Mouse (Mus musculus): ENCODE results near the gene Tspan13. TPM values are rescaled to one million over a fixed set of nuclear protein-coding genes. Genes with fewer than 3 reads are reported as not detected.

Tspan13 gene
- polyA plus RNA-seq, 1 experiment from 2014 or later = 378 TPM

- Histone ChIP-seq H3K27me3 (replicated peaks; ENCODE audit: control insufficient read depth, insufficient read depth, low read length) (no peaks in the 10 kb centered on the region), H3K9ac (ENCODE audit: low read depth, low read length) (no peak overlapping the region), H3K27ac (ENCODE audit: low read depth, low read length) (no peak overlapping the region), H3K4me1 (ENCODE audit: control insufficient read depth, insufficient read depth, low read depth, low read length) (no peaks in the 10 kb centered on the region), H3K36me3 (ENCODE audit: control insufficient read depth, insufficient read depth, low read length) (0 out of 2 replicates have a peak, but pooled peaks cover 2% of the 10 kb centered on the region), H3K9me3 (ENCODE audit: control insufficient read depth, low read length) (no peaks in the 10 kb centered on the region), H3K4me2 (ENCODE audit: low read length) (no peak overlapping the region), H3K4me3 (ENCODE audit: low read length) (no peak overlapping the region)
- ATAC-seq = no peak
- WGBS = 87% methylated on average over 4 of the region's 4 CpGs
Measured at GRCm38 (mm10) chr12:36026126-36026525, 16.2 kb downstream of the Tspan13 start.

GRCm38 (mm10) chr12:36020710-36021109, 21.6 kb downstream of the Tspan13 start:
- Histone ChIP-seq H3K4me3 (ENCODE audit: low read length) (no peak overlapping the region), H3K9me3 (ENCODE audit: control insufficient read depth, low read length) (no peaks in the 10 kb centered on the region), H3K4me1 (ENCODE audit: control insufficient read depth, insufficient read depth, low read depth, low read length) (no peaks in the 10 kb centered on the region), H3K4me2 (ENCODE audit: low read length) (no peak overlapping the region), H3K27ac (ENCODE audit: low read depth, low read length) (no peak overlapping the region), H3K27me3 (replicated peaks; ENCODE audit: control insufficient read depth, insufficient read depth, low read length) (no peaks in the 10 kb centered on the region), H3K36me3 (ENCODE audit: control insufficient read depth, insufficient read depth, low read length) (peaks cover 21% of the 10 kb centered on the region), H3K9ac (ENCODE audit: low read depth, low read length) (no peak overlapping the region)
- no peak for ATAC-seq
- 85% methylated on average over 2 of the region's 2 CpGs for WGBS

- Histone ChIP-seq H3K4me2 (ENCODE audit: low read length) (no peak overlapping the region), H3K9ac (ENCODE audit: low read depth, low read length) (no peak overlapping the region), H3K4me3 (ENCODE audit: low read length) (no peak overlapping the region), H3K36me3 (ENCODE audit: control insufficient read depth, insufficient read depth, low read length) (peaks cover 23% of the 10 kb centered on the region), H3K27me3 (replicated peaks; ENCODE audit: control insufficient read depth, insufficient read depth, low read length) (no peaks in the 10 kb centered on the region), H3K27ac (ENCODE audit: low read depth, low read length) (no peak overlapping the region), H3K4me1 (ENCODE audit: control insufficient read depth, insufficient read depth, low read depth, low read length) (no peaks in the 10 kb centered on the region), H3K9me3 (ENCODE audit: control insufficient read depth, low read length) (no peaks in the 10 kb centered on the region)
- no peak for ATAC-seq
- 88% methylated on average over 3 of the region's 3 CpGs for WGBS
Measured at GRCm38 (mm10) chr12:36020081-36020480, 22.2 kb downstream of the Tspan13 start.

- no peaks in the 10 kb centered on the region for H3K27me3 ChIP-seq (replicated peaks; ENCODE audit: control insufficient read depth, insufficient read depth, low read length)
- no peak overlapping the region for H3K9ac ChIP-seq (ENCODE audit: low read depth, low read length)
- no peaks in the 10 kb centered on the region for H3K4me1 ChIP-seq (ENCODE audit: control insufficient read depth, insufficient read depth, low read depth, low read length)
- peaks cover 26% of the 10 kb centered on the region for H3K36me3 ChIP-seq (ENCODE audit: control insufficient read depth, insufficient read depth, low read length)
- ATAC-seq = no peak
- no peaks in the 10 kb centered on the region for H3K9me3 ChIP-seq (ENCODE audit: control insufficient read depth, low read length)
- H3K4me3 ChIP-seq (ENCODE audit: low read length) = no peak overlapping the region
- WGBS = 78% methylated on average over 4 of the region's 4 CpGs
- H3K27ac ChIP-seq (ENCODE audit: low read depth, low read length) = no peak overlapping the region
- H3K4me2 ChIP-seq (ENCODE audit: low read length) = no peak overlapping the region
Measured at GRCm38 (mm10) chr12:36019572-36019971, 22.7 kb downstream of the Tspan13 start.

GRCm38 (mm10) chr12:36017791-36018190, 24.5 kb downstream of the Tspan13 start:
- WGBS = 88% methylated on average over 2 of the region's 2 CpGs

GRCm38 (mm10) chr12:36013216-36013910, 28.9 kb downstream of the Tspan13 start:
- no peak for ATAC-seq

More at GRCm38 (mm10) chr12:36017791-36018190, 24.5 kb downstream of the Tspan13 start:
- H3K4me1 ChIP-seq (ENCODE audit: control insufficient read depth, insufficient read depth, low read depth, low read length) = no peaks in the 10 kb centered on the region
- H3K9ac ChIP-seq (ENCODE audit: low read depth, low read length) = no peak overlapping the region
- H3K27me3 ChIP-seq (replicated peaks; ENCODE audit: control insufficient read depth, insufficient read depth, low read length) = no peaks in the 10 kb centered on the region
- H3K4me3 ChIP-seq (ENCODE audit: low read length) = no peak overlapping the region
- no peak for ATAC-seq
- no peak overlapping the region for H3K27ac ChIP-seq (ENCODE audit: low read depth, low read length)
- H3K9me3 ChIP-seq (ENCODE audit: control insufficient read depth, low read length) = no peaks in the 10 kb centered on the region
- H3K36me3 ChIP-seq (ENCODE audit: control insufficient read depth, insufficient read depth, low read length) = peaks cover 29% of the 10 kb centered on the region
- no peak overlapping the region for H3K4me2 ChIP-seq (ENCODE audit: low read length)

GRCm38 (mm10) chr12:36008364-36009047, 33.8 kb downstream of the Tspan13 start:
- no peaks in the 10 kb centered on the region for H3K4me1 ChIP-seq (ENCODE audit: control insufficient read depth, insufficient read depth, low read depth, low read length)
- ATAC-seq = no peak
- H3K9ac ChIP-seq (ENCODE audit: low read depth, low read length) = no peak overlapping the region
- H3K4me2 ChIP-seq (ENCODE audit: low read length) = no peak overlapping the region
- H3K4me3 ChIP-seq (ENCODE audit: low read length) = no peak overlapping the region
- no peaks in the 10 kb centered on the region for H3K27me3 ChIP-seq (replicated peaks; ENCODE audit: control insufficient read depth, insufficient read depth, low read length)
- 75% methylated on average over 6 of the region's 6 CpGs for WGBS
- no peaks in the 10 kb centered on the region for H3K36me3 ChIP-seq (ENCODE audit: control insufficient read depth, insufficient read depth, low read length)
- no peak overlapping the region; the same call in 1 of the 2 replicates for H3K27ac ChIP-seq (ENCODE audit: low read depth, low read length)
- no peaks in the 10 kb centered on the region for H3K9me3 ChIP-seq (ENCODE audit: control insufficient read depth, low read length)

More at GRCm38 (mm10) chr12:36013216-36013910, 28.9 kb downstream of the Tspan13 start:
- Histone ChIP-seq H3K4me3 (ENCODE audit: low read length) (no peak overlapping the region), H3K9ac (ENCODE audit: low read depth, low read length) (no peak overlapping the region), H3K4me2 (ENCODE audit: low read length) (no peak overlapping the region), H3K4me1 (ENCODE audit: control insufficient read depth, insufficient read depth, low read depth, low read length) (no peaks in the 10 kb centered on the region), H3K36me3 (ENCODE audit: control insufficient read depth, insufficient read depth, low read length) (peaks cover 13% of the 10 kb centered on the region; the same call in 1 of the 2 replicates), H3K27me3 (replicated peaks; ENCODE audit: control insufficient read depth, insufficient read depth, low read length) (no peaks in the 10 kb centered on the region), H3K27ac (ENCODE audit: low read depth, low read length) (no peak overlapping the region), H3K9me3 (ENCODE audit: control insufficient read depth, low read length) (no peaks in the 10 kb centered on the region)
- WGBS = 78% methylated on average over 7 of the region's 7 CpGs

- ATAC-seq = no peak
- Histone ChIP-seq H3K9ac (ENCODE audit: low read depth, low read length) (no peak overlapping the region), H3K4me2 (ENCODE audit: low read length) (no peak overlapping the region), H3K4me1 (ENCODE audit: control insufficient read depth, insufficient read depth, low read depth, low read length) (no peaks in the 10 kb centered on the region), H3K36me3 (ENCODE audit: control insufficient read depth, insufficient read depth, low read length) (no peaks in the 10 kb centered on the region), H3K27me3 (replicated peaks; ENCODE audit: control insufficient read depth, insufficient read depth, low read length) (no peaks in the 10 kb centered on the region), H3K27ac (ENCODE audit: low read depth, low read length) (no peak overlapping the region), H3K9me3 (ENCODE audit: control insufficient read depth, low read length) (no peaks in the 10 kb centered on the region), H3K4me3 (ENCODE audit: low read length) (no peak overlapping the region)
- WGBS = 87% methylated on average over 2 of the region's 2 CpGs
Measured at GRCm38 (mm10) chr12:36007581-36007980, 34.7 kb downstream of the Tspan13 start.

GRCm38 (mm10) chr12:36004714-36005113, 37.6 kb downstream of the Tspan13 start:
- H3K27me3 ChIP-seq (replicated peaks; ENCODE audit: control insufficient read depth, insufficient read depth, low read length) = no peaks in the 10 kb centered on the region
- H3K36me3 ChIP-seq (ENCODE audit: control insufficient read depth, insufficient read depth, low read length) = no peaks in the 10 kb centered on the region
- no peak for ATAC-seq
- no peak overlapping the region for H3K9ac ChIP-seq (ENCODE audit: low read depth, low read length)
- WGBS = 76% methylated on average over 4 of the region's 4 CpGs
- no peaks in the 10 kb centered on the region for H3K4me1 ChIP-seq (ENCODE audit: control insufficient read depth, insufficient read depth, low read depth, low read length)
- no peak overlapping the region for H3K4me3 ChIP-seq (ENCODE audit: low read length)
- no peak overlapping the region for H3K27ac ChIP-seq (ENCODE audit: low read depth, low read length)
- no peak overlapping the region for H3K4me2 ChIP-seq (ENCODE audit: low read length)
- H3K9me3 ChIP-seq (ENCODE audit: control insufficient read depth, low read length) = no peaks in the 10 kb centered on the region
